Mouse (Mus musculus) lung, embryonic 16.5 days (tissue): ENCODE measurements around the gene Gm21477. TPM values are rescaled to one million over a fixed set of nuclear protein-coding genes. Genes with fewer than 3 reads are reported as not detected.
"Not testable (repeated sequence)": the region's sequence is repeated elsewhere in the genome, so short reads cannot be mapped to it uniquely, and the experiment has no call there.

Experiments used
- ATAC-seq: fragments of 200-750 bp; cut with Nextera tagmentation; 2 replicates; pipeline ENCODE4 v1.8.0; 2017; ENCODE audit warnings: low read depth, mild to moderate bottlenecking, moderate library complexity
- H3K27ac ChIP-seq: fragments of 300-500 bp; sonication (generic); 2 replicates; pipeline ENCODE4 v1.5.1; 2014; ENCODE audit warnings: mild to moderate bottlenecking, control low read depth, low read length
- H3K27me3 ChIP-seq: fragments of 300-500 bp; sonication (generic); 2 replicates; pipeline ENCODE4 v1.6.1; 2014; ENCODE audit warnings: low read depth, low read length, mixed read lengths; ENCODE audit not compliant: control insufficient read depth, insufficient read depth
- H3K36me3 ChIP-seq: fragments of 300-500 bp; sonication (generic); 2 replicates; pipeline ENCODE4 v1.6.1; 2014; ENCODE audit warnings: low read length; ENCODE audit not compliant: control insufficient read depth, insufficient read depth
- H3K4me1 ChIP-seq: fragments of 300-500 bp; sonication (generic); replicated peaks from 2 replicates; pipeline ENCODE4 v1.6.1; 2014; ENCODE audit warnings: low read length, mixed read lengths; ENCODE audit not compliant: control insufficient read depth, insufficient read depth
- H3K4me2 ChIP-seq: fragments of 300-500 bp; sonication (generic); 2 replicates; pipeline ENCODE4 v1.6.1; 2014; ENCODE audit warnings: low read depth, low read length, control low read depth
- H3K4me3 ChIP-seq: fragments of 300-500 bp; sonication (generic); 2 replicates; pipeline ENCODE4 v1.5.1; 2014; ENCODE audit warnings: mild to moderate bottlenecking, low read length, control low read depth
- H3K9ac ChIP-seq: fragments of 300-500 bp; sonication (generic); 2 replicates; pipeline ENCODE4 v1.6.1; 2014; ENCODE audit warnings: low read length, control low read depth
- H3K9me3 ChIP-seq: fragments of 300-500 bp; sonication (generic); 2 replicates; pipeline ENCODE4 v1.6.1; 2016; ENCODE audit warnings: low read length; ENCODE audit not compliant: control insufficient read depth
- WGBS: fragments of 180-500 bp; shearing (Covaris S2); extraction: QIAGEN DNeasy Blood & Tissue Kit; methylation state at CpG from one replicate; pipeline ENCODE4 v1.1.7; 2014; 5-methylcytosine and 5-hydroxymethylcytosine counted together
- polyA plus RNA-seq: library from polyadenylated mRNA; unstranded; fragments of >200 nt; fragmentation: Nextera tagmentation; extraction: Ambion mirVana; gene quantifications from 2 replicates; pipeline ENCODE4 v1.2.1, GENCODE M21; 2015

Gm21477 gene
- not detected in 2 replicates for polyA plus RNA-seq

DNA sequence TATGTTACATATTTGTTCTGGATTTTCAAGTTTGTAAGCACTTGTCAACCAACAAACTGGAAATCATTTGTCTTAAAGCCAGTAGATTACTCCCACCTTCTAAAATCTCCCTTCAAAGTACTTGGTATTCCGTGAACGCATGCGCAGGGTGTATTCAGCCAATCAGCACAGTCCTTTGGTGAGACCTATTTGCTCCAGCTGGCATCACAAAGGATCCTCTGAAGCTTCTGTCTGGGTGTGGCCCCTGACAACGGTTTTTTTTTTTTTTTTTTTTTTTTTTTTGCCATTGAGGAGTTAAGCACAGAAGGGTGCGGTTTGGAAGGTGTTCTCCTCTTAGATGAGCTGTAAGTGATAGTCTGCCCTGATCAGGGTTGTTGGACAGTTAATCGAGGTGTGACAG lies at the start of gene Gm21477:
TSS of gene Gm21477 (plus strand) at position 301 of the 400 bp plus-strand sequence.
- no CpG with 5 or more reads among the region's 6 CpGs for WGBS
- H3K9me3 ChIP-seq, ATAC-seq, H3K4me1 ChIP-seq, H3K27ac ChIP-seq, H3K4me2 ChIP-seq, H3K4me3 ChIP-seq, H3K9ac ChIP-seq, H3K36me3 ChIP-seq, H3K27me3 ChIP-seq: not testable (repeated sequence)
